Mouse (Mus musculus) bone marrow, adult 2 months (tissue): ENCODE data around the gene Cyp2d10.

Source experiments
- CTCF ChIP-seq: fragments of 200-500 bp; IDR thresholded peaks from 2 replicates; pipeline ENCODE4 v1.5.1; 2011; ENCODE audit warnings: low read length, control low read depth; ENCODE audit not compliant: control insufficient read depth, insufficient read depth
- POLR2A ChIP-seq: fragments of 200-500 bp; IDR thresholded peaks from 2 replicates; pipeline ENCODE4 v1.6.1; 2011; ENCODE audit warnings: low read depth, mild to moderate bottlenecking, control low read depth, low read length, borderline replicate concordance; ENCODE audit not compliant: control insufficient read depth

GRCm38 (mm10) chr15:82443658-82444057, 36.7 kb upstream of the Cyp2d10 start:
- TF ChIP-seq CTCF, result no peak
- TF ChIP-seq POLR2A, result no peak
